Comparison of ENCODE assay signal across 8 mouse cellular contexts in genomic region chr1:64691121-64691551, GRCm38 (mm10). TPM values are rescaled to one million over a fixed set of nuclear protein-coding genes. Genes with fewer than 3 reads are reported as not detected.
DNase-seq lines count a peak whose midpoint lies in the region; ATAC-seq and TF ChIP-seq lines count a peak whose summit lies in the region.

No protein-coding gene starts in this region.

- H3K4me2 ChIP-seq in embryonic facial prominence, embryonic 15.5 days (replicated peaks): peak overlapping the region; percentile 85
- peak overlapping the region; percentile 90 for H3K4me2 ChIP-seq in heart, embryonic 12.5 days
- peak overlapping the region; percentile 65 for H3K4me2 ChIP-seq in kidney, embryonic 15.5 days
- H3K4me2 ChIP-seq in lung, embryonic 14.5 days: peak overlapping the region; percentile 87

- no peak for ATAC-seq in G1E (ENCODE audit: extremely low read depth, insufficient number of reproducible peaks, low FRiP score, poor library complexity, severe bottlenecking)
- peak; percentile 8; the same call in 1 of the 2 replicates for ATAC-seq in embryonic facial prominence, embryonic 15.5 days (ENCODE audit: insufficient number of reproducible peaks, low FRiP score, low TSS enrichment, low read depth)
- no peak; the same call in 1 of the 2 replicates for ATAC-seq in heart, embryonic 12.5 days (ENCODE audit: insufficient number of reproducible peaks, low FRiP score)
- peak; percentile 23 for ATAC-seq in kidney, embryonic 15.5 days (replicated peaks; ENCODE audit: low FRiP score)
- no peak; the same call in 1 of the 2 replicates for ATAC-seq in lung, embryonic 14.5 days (ENCODE audit: insufficient read depth)
- ATAC-seq in megakaryocyte-erythroid progenitor cell, adult 5-6 weeks (replicated peaks; ENCODE audit: low FRiP score, low TSS enrichment, poor library complexity, severe bottlenecking): no peak

- no peaks in the 10 kb centered on the region for H3K27me3 ChIP-seq in G1E (ENCODE audit: insufficient read depth, low read length)
- no peaks in the 10 kb centered on the region for H3K27me3 ChIP-seq in embryonic facial prominence, embryonic 15.5 days
- H3K27me3 ChIP-seq in heart, embryonic 12.5 days (replicated peaks): no peaks in the 10 kb centered on the region
- no peaks in the 10 kb centered on the region for H3K27me3 ChIP-seq in kidney, embryonic 15.5 days
- no peaks in the 10 kb centered on the region for H3K27me3 ChIP-seq in lung, embryonic 14.5 days (ENCODE audit: insufficient read depth, low read length)

- H3K9ac ChIP-seq in embryonic facial prominence, embryonic 15.5 days: peak overlapping the region; percentile 83
- peak overlapping the region; percentile 94 for H3K9ac ChIP-seq in heart, embryonic 12.5 days
- H3K9ac ChIP-seq in kidney, embryonic 15.5 days: peak overlapping the region; percentile 77
- peak overlapping the region; percentile 76 for H3K9ac ChIP-seq in lung, embryonic 14.5 days

- peaks cover 7% of the 10 kb centered on the region for H3K36me3 ChIP-seq in G1E (replicated peaks)
- H3K36me3 ChIP-seq in embryonic facial prominence, embryonic 15.5 days: no peaks in the 10 kb centered on the region
- H3K36me3 ChIP-seq in heart, embryonic 12.5 days: no peaks in the 10 kb centered on the region
- H3K36me3 ChIP-seq in kidney, embryonic 15.5 days: no peaks in the 10 kb centered on the region
- no peaks in the 10 kb centered on the region for H3K36me3 ChIP-seq in lung, embryonic 14.5 days (ENCODE audit: insufficient read depth)

- H3K9me3 ChIP-seq in G1E (replicated peaks): no peaks in the 10 kb centered on the region
- H3K9me3 ChIP-seq in embryonic facial prominence, embryonic 15.5 days (replicated peaks): no peaks in the 10 kb centered on the region
- H3K9me3 ChIP-seq in heart, embryonic 12.5 days (replicated peaks): no peaks in the 10 kb centered on the region
- H3K9me3 ChIP-seq in kidney, embryonic 15.5 days (replicated peaks): no peaks in the 10 kb centered on the region
- H3K9me3 ChIP-seq in lung, embryonic 14.5 days (ENCODE audit: low read depth, low read length): no peaks in the 10 kb centered on the region

- H3K27ac ChIP-seq in embryonic facial prominence, embryonic 15.5 days (replicated peaks): no peak overlapping the region; the same call in 1 of the 2 replicates
- H3K27ac ChIP-seq in heart, embryonic 12.5 days (ENCODE audit: poor library complexity, severe bottlenecking): peak overlapping the region; percentile 70
- H3K27ac ChIP-seq in kidney, embryonic 15.5 days: peak overlapping the region; percentile 73
- H3K27ac ChIP-seq in lung, embryonic 14.5 days (ENCODE audit: low read depth): peak overlapping the region; percentile 73; the same call in 1 of the 2 replicates

- 0% methylated on average over 40 of the region's 55 CpGs for WGBS in embryonic facial prominence, embryonic 15.5 days
- WGBS in heart, embryonic 12.5 days: under 1% methylated on average over 54 of the region's 55 CpGs
- WGBS in kidney, embryonic 15.5 days: under 1% methylated on average over 53 of the region's 55 CpGs
- WGBS in lung, embryonic 14.5 days: under 1% methylated on average over 48 of the region's 55 CpGs

- H3K4me3 ChIP-seq in G1E (ENCODE audit: low read depth, low read length): peak overlapping the region; percentile 84
- peak overlapping the region; percentile 85 for H3K4me3 ChIP-seq in embryonic facial prominence, embryonic 15.5 days (replicated peaks)
- H3K4me3 ChIP-seq in heart, embryonic 12.5 days: peak overlapping the region; percentile 88
- H3K4me3 ChIP-seq in kidney, embryonic 15.5 days (replicated peaks): peak overlapping the region; percentile 94
- H3K4me3 ChIP-seq in lung, embryonic 14.5 days (ENCODE audit: low read depth, low read length): peak overlapping the region; percentile 88

- DNase-seq in 3134 (ENCODE audit: extremely low read depth, insufficient read length, low spot score) (peak; percentile 74), G1E (ENCODE audit: low spot score) (no peak)
- DNase-seq in lung, embryonic 14.5 days: peak; percentile 48
- DNase-seq in right cerebral cortex, postnatal 25 days: peak; percentile 44

- peaks cover 34% of the 10 kb centered on the region for H3K4me1 ChIP-seq in G1E (ENCODE audit: insufficient read depth, low read depth, low read length)
- H3K4me1 ChIP-seq in embryonic facial prominence, embryonic 15.5 days: peaks cover 13% of the 10 kb centered on the region
- H3K4me1 ChIP-seq in heart, embryonic 12.5 days (replicated peaks): peaks cover 16% of the 10 kb centered on the region
- H3K4me1 ChIP-seq in kidney, embryonic 15.5 days: peaks cover 25% of the 10 kb centered on the region
- H3K4me1 ChIP-seq in lung, embryonic 14.5 days (ENCODE audit: insufficient read depth): no peaks in the 10 kb centered on the region; the same call in 1 of the 2 replicates

- no peak for TF ChIP-seq CTCF in G1E (IDR thresholded peaks at IDR 0.05; ENCODE audit: low read depth, low read length)
- no peak for TF ChIP-seq CTCF in lung, embryonic 14.5 days (IDR thresholded peaks at IDR 0.05; ENCODE audit: low read depth)

RNA-seq across cellular contexts. Expression of gene Ccnyl1, which starts 0.9 kb away (rescaled TPM):
- total RNA-seq in G1E (2014; fragmentation: Nextera tagmentation): 16.3 and 19.5 TPM in 2 replicates
- total RNA-seq in G1E (2017): 13.5 and 14.2 TPM in 2 replicates
- 50.2 and 71.2 TPM in 2 replicates for polyA plus RNA-seq in G1E (2012)
- 4.1 and 4.7 TPM in 2 replicates for polyA plus RNA-seq in embryonic facial prominence, embryonic 15.5 days (2015; fragmentation: Nextera tagmentation; extraction: Ambion mirVana)
- polyA plus RNA-seq in heart, embryonic 12.5 days (2016; fragmentation: Nextera tagmentation; extraction: Ambion mirVana): 4.1 and 4.2 TPM in 2 replicates
- polyA plus RNA-seq in kidney, embryonic 15.5 days (2015; fragmentation: Nextera tagmentation; extraction: Ambion mirVana): 5.0 and 5.5 TPM in 2 replicates
- 6.8 and 8.4 TPM in 2 replicates for polyA plus RNA-seq in lung, embryonic 14.5 days (2014; fragmentation: Nextera tagmentation; extraction: Ambion mirVana)
- total RNA-seq in megakaryocyte-erythroid progenitor cell, adult 5-6 weeks (2014; fragmentation: Nextera tagmentation): 1.8 and 2.6 TPM in 2 replicates
- total RNA-seq in megakaryocyte-erythroid progenitor cell, adult 5-6 weeks (2017): 2.2 and 5.0 TPM in 2 replicates

RNA-seq across cellular contexts. Expression of gene Fzd5, which starts 46.4 kb away (rescaled TPM):
- total RNA-seq in G1E (2014; fragmentation: Nextera tagmentation) (8.6 and 9.6 TPM in 2 replicates), G1E (2017) (3.1 and 4.4 TPM in 2 replicates)
- 23.2 and 24.0 TPM in 2 replicates for polyA plus RNA-seq in G1E (2012)
- 2.1 and 2.3 TPM in 2 replicates for polyA plus RNA-seq in embryonic facial prominence, embryonic 15.5 days (2015; fragmentation: Nextera tagmentation; extraction: Ambion mirVana)
- 1.7 and 2.0 TPM in 2 replicates for polyA plus RNA-seq in heart, embryonic 12.5 days (2016; fragmentation: Nextera tagmentation; extraction: Ambion mirVana)
- polyA plus RNA-seq in kidney, embryonic 15.5 days (2015; fragmentation: Nextera tagmentation; extraction: Ambion mirVana): 2.2 and 2.4 TPM in 2 replicates
- 2.0 and 2.6 TPM in 2 replicates for polyA plus RNA-seq in lung, embryonic 14.5 days (2014; fragmentation: Nextera tagmentation; extraction: Ambion mirVana)
- 0.52 and 1.5 TPM in 2 replicates for total RNA-seq in megakaryocyte-erythroid progenitor cell, adult 5-6 weeks (2014; fragmentation: Nextera tagmentation)
- total RNA-seq in megakaryocyte-erythroid progenitor cell, adult 5-6 weeks (2017): 2.0 and 2.6 TPM in 2 replicates

Comparison
In these comparisons a context has a peak if more than half of its experiments do, and no peak if none do; other contexts are left out.
1. ATAC-seq: peak in embryonic facial prominence, embryonic 15.5 days (single experiment) and kidney, embryonic 15.5 days (single experiment); none in G1E (single experiment), heart, embryonic 12.5 days (single experiment), lung, embryonic 14.5 days (single experiment) and megakaryocyte-erythroid progenitor cell, adult 5-6 weeks (single experiment).
2. Peak in every context shown above with its lines, with median percentiles within 50 percentile points of each other: H3K4me3 ChIP-seq, H3K4me2 ChIP-seq and H3K9ac ChIP-seq.